Mouse (Mus musculus) urinary bladder, postnatal 25 days (tissue): Measurements from ENCODE around the gene Sept10.

Experiments
- DNase-seq: peaks from one replicate; pipeline ENCODE4 v3.0.0; 2022; ENCODE audit warnings: low spot score

Sept10 gene

DNA sequence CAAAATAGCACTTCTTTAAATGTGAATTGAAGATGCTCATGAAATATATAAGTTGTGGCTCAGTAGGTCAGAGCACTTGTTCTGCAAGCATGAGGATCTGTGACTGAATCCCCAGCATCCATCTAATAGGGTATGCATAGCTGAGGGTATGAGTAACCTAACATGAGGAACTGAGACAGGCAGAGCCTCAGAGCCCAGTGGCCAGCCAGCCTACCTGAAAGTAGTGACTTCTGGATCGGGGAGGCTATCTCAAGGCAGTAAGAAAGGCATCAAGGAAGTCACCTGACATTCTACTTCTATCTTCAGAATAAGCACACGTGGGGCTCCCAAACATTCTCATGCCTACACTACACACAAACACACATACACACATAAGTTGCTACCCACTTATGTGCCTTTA lies 3.5 kb upstream of the Sept10 start:
- DNase-seq: no peak

DNA sequence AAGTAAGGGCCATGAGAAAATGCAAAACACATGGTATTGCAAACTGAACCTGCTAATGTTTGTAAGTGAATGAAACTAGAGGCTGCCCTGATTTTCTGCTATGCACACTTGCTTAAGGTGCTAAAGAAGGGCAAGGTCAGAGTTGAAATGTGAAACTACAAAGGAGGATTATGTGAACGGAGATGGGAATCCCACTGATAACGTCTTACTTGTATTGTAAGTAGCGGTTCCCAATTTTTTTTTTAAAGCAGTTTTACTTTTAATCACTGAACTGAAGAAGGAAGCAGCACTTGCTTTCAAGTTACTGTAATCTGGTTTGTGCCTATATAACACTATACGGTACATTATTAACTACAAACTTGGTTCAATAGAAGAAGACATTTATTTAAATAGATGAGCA lies 2.2 kb upstream of the Sept10 start:
- no peak for DNase-seq

GRCm38 (mm10) chr10:59223301-59223700 lies 1.7 kb upstream of the Sept10 start:
- no peak for DNase-seq

- DNase-seq: peak; percentile 31
Measured at GRCm38 (mm10) chr10:59222271-59223101, 839 bp upstream of the Sept10 start.

- DNase-seq: no peak
Measured at GRCm38 (mm10) chr10:59220824-59221472, 699 bp downstream of the Sept10 start.

DNA sequence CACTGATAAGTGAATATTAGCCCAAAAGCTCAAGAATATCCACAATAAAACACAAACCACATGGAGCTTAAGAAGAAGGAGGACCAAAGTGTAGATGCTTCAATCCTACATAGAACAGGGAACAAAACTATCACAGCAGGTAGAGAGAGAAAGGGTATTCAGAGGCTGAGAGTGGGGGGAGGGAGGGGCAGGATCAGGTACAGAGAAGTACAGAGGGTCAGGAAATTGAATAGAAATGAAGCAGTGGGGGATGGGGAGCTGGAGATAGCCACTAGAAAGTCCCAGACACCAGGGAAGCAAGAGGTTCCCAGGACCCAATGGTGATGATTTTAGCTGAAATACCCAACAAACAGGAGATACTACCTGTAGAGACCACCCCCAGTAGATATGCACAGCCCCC lies 21.6 kb downstream of the Sept10 start:
- no peak for DNase-seq

- DNase-seq: no peak
Measured at GRCm38 (mm10) chr10:59196763-59197162, 24.9 kb downstream of the Sept10 start.

GRCm38 (mm10) chr10:59194891-59195290 lies 26.8 kb downstream of the Sept10 start:
- no peak for DNase-seq

DNA sequence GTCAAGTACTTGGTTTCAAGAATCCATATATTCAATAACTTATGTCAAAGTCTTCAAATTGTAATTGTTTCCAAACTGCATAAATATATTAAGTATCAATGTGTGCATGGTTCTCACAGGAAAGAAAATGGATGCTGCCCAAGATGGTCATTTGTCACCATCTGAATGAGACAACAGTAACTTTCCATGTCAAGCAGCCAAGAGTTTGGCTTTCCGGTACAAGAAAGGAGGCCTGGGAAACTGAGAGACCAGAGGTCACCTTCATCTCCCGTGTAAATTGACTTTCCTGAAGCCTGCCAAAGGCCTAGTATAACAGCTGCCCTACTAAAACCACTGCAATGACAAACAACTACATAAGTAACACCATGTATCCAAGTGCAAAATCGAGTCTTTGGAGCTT lies 39.3 kb downstream of the Sept10 start:
- DNase-seq: no peak

- no peak for DNase-seq
Measured at GRCm38 (mm10) chr10:59179620-59180019, 42.0 kb downstream of the Sept10 start.

GRCm38 (mm10) chr10:59172539-59172938 lies 49.1 kb downstream of the Sept10 start:
- DNase-seq: no peak

- no peak for DNase-seq
Measured at GRCm38 (mm10) chr10:59171042-59171441, 50.6 kb downstream of the Sept10 start.

- DNase-seq: peak; percentile 26
Measured at GRCm38 (mm10) chr10:59166104-59166944, 55.3 kb downstream of the Sept10 start.

DNA sequence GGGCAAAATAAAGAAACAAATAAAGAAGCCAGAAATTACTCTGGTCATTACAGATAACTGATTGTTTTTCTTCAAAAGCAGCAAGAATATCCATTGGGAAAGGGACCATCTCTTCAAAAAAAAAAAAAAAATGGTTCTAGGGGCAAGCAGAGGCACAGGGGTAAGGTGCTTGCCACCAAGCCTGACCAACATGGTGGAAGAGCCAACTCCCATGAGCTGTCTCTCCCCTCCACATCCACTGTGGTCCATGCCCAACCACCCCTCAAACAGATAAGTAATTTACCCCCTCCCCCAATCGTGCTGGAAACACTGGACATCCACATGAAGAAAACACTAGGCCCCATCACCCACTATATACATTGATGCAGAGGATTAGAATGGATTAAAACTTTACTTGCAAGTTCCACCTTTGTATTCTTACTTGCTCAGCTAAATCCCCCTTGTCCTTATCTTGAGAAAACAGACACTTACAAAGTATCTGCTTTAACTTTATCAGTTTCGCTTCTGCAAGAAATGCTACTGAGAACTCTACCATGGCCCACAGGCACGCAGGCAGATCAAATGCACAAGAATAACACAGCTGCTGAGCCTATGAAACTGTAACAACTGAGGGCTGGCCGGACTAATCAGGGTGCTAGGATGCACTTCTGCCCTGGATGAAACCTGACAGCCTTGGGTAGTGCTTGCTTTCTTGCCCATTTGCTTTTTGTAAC lies 59.3 kb downstream of the Sept10 start:
- DNase-seq: no peak

GRCm38 (mm10) chr10:59158627-59159026 lies 63.0 kb downstream of the Sept10 start:
- no peak for DNase-seq

DNA sequence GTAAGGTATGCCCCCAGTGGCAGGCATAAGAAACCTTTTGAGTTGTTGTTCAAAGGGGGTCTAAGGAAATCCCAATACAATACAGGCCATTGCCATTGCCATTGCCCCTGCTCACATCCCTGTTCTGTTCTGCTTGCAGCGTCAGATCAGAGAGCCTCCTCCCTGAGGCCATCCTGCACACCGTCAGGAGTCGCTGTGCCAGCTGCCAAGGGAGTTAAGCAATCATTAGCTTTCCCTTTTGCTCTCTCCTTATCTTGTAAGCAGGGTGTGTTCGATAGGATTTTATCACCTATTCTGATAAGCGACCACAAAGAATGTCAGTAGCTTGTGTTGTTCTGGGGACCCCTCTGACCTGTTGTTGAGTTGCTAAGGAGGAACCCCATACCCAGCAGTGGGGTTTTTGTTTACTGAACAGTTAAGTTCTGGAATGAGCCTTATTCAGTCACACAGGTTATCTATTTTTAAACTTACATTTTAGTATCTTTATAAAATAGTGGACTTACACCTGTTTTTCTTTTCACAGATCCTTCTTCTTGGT lies 69.0 kb downstream of the Sept10 start:
- no peak for DNase-seq

DNA sequence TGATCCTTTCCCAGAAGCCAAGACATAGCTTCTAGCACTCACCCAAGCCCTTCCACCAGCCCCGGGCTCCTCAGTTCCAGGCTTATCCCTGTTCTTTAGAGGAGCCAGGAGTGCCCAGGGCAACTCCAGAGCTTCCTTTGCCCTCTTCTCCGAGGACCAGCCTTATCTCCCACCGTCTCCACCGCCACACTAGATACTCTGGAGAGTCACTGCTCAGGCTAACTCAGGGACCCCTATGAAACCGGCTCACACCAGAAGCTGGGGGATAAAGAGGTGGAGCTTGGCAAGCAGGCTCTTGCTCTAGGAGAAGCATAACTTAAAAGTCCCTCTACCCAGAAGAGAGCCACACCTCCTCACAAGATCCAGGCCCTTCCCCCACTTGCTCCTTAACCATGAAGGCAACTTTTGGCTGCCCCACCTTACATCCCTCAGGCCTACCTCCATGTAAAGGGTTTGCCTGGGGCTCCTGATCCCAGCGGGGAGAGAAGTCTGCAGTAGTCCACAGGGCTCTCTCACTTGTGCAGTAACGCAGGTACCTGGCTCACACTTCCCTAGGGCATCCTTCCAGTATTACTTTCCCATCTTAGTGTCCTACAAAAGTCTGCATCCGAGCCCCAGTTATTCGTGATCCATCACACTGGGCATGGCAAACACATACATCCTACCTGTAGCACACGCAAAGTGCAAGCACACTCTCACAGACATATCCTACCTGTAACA lies 70.5 kb downstream of the Sept10 start:
- no peak for DNase-seq

DNA sequence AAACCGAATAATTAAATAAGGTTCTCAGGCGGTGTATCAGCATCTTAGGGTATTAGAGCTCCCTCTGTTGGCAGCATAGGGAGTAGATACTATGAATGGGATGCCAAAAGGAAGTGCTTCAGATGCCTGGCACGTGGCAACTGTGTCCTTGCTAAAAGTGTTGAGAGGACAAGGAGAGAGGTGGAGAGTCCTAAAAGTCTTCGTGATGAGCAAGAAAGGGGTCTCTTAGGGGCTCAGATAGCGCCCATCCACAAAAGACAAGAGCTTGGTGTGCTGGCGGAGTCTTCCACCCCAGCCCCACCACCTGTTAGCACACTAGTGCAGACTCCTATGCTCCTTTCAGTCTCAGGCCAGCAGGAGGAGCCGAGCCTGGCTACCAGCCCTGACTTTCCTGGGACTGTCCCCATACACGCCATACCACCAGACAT lies 71.7 kb downstream of the Sept10 start:
- peak; percentile 33 for DNase-seq

- DNase-seq: no peak
Measured at GRCm38 (mm10) chr10:59133478-59134009, 88.1 kb downstream of the Sept10 start.

DNA sequence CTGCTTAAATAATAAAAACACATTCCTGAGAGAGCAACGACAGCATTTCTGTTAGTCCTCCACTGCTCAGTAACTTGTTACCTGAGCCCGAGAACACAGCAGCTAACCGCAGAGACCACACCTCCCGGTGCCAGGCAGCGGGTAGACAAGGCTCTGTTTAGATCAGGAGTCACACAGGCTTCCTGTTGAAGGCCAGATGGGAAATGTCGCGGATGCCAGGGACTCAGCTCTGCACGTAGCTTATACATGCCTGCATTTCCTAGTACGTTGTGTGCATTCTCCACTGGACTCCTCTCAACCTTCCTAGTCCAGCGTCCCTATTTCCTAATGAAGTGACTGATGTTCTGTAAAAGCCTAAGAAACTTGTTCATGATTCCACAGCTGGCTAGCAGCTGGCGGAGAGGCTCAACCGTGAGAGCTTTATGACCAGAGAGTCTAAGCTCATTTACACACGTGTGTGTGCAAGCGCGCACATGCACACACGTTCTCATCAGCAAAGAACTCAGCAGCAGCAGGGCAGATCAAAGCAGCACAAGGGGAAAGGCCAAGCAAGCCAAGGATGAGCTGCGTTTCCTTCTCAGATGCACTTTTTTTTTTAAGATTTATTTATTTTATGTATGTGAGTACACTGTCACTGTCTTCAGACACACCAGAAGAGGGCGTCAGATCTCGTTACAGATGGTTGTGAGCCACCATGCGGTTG lies 89.6 kb downstream of the Sept10 start:
- DNase-seq: no peak
